Mouse (Mus musculus) hindbrain, embryonic 10.5 days (tissue): ENCODE measurements at regions not wholly inside any gene's neighbourhood (a gene's known extent, or its start where the extent isn't known, plus 50 kb on each side); places are given as distances from the start of the nearest gene placed in this dataset.

Experiments
- DNase-seq: peaks from one replicate; pipeline ENCODE4 v3.0.0-alpha.2; 2017; ENCODE audit warnings: low spot score
- H3K27ac ChIP-seq: fragments of 300-500 bp; sonication (generic); 2 replicates; pipeline ENCODE4 v1.5.1; 2016; ENCODE audit warnings: mild to moderate bottlenecking, moderate library complexity
- H3K27me3 ChIP-seq: fragments of 300-500 bp; sonication (generic); 2 replicates; pipeline ENCODE4 v1.6.1; 2016; ENCODE audit warnings: mild to moderate bottlenecking; ENCODE audit not compliant: poor library complexity, insufficient read depth, severe bottlenecking
- H3K36me3 ChIP-seq: fragments of 300-500 bp; sonication (generic); 2 replicates; pipeline ENCODE4 v1.6.1; 2016; ENCODE audit warnings: mild to moderate bottlenecking, moderate library complexity
- H3K4me1 ChIP-seq: fragments of 300-500 bp; sonication (generic); replicated peaks from 2 replicates; pipeline ENCODE4 v1.6.1; 2016; ENCODE audit warnings: mild to moderate bottlenecking
- H3K4me3 ChIP-seq: fragments of 300-500 bp; sonication (generic); 2 replicates; pipeline ENCODE4 v1.5.1; 2016; ENCODE audit warnings: mild to moderate bottlenecking, moderate library complexity
- H3K9me3 ChIP-seq: fragments of 300-500 bp; sonication (generic); 2 replicates; pipeline ENCODE4 v1.6.1; 2016; ENCODE audit warnings: mild to moderate bottlenecking, moderate library complexity
- WGBS: fragments of 180-500 bp; shearing (Covaris S2); methylation state at CpG from one replicate; pipeline ENCODE4 v1.1.7; 2016; 5-methylcytosine and 5-hydroxymethylcytosine counted together

DNA sequence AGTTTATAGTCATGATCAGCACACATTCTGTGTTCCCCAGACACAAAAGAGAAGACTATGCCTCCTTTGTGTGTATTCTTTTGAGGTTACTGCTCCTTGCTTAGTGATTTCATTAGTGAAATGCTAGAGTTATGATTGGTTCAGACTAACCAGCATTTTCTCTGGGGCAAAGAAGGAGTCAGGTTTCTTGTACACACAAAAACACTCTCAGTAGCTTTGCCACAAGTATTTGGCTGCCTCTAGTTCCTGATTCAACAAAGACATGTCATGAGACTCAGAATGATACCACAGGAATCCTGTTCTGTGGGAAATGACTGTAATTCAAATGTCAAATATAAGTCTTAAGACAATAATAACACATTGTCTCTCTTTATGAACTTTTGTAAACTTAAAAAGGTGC lies 86.9 kb downstream of the Alx1 start:
- no peak for DNase-seq
- Histone ChIP-seq H3K4me1 (no peaks in the 10 kb centered on the region), H3K27me3 (no peaks in the 10 kb centered on the region), H3K27ac (no peak overlapping the region), H3K36me3 (no peaks in the 10 kb centered on the region), H3K9me3 (no peaks in the 10 kb centered on the region), H3K4me3 (no peak overlapping the region)

- no peak for DNase-seq
- Histone ChIP-seq H3K36me3 (no peaks in the 10 kb centered on the region), H3K27me3 (no peaks in the 10 kb centered on the region), H3K27ac (no peak overlapping the region), H3K4me1 (no peaks in the 10 kb centered on the region), H3K4me3 (no peak overlapping the region), H3K9me3 (no peaks in the 10 kb centered on the region)
These were observed 89.0 kb downstream of the Alx1 start for GRCm38 (mm10) chr10:102940823-102941519.

DNA sequence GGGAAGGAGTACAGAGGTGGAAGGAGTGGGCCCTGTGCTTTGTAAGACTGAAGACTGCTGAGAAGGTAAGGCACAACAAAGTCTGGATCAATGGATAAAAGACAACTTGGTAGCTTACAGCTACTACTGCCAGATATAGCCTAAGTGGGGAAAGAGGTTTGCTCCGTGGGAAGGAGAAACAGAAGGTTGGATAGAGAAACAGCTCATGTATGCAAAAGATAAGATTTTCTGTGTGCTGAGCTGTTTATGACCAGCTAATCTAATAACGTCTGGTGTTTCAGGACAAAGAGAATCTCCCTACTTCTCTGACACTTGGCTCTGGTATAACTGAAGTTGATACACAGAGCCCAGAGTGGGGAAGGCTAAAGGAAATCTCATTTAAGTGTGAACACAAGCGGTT lies 98.6 kb downstream of the Alx1 start:
- Histone ChIP-seq H3K27ac (no peak overlapping the region), H3K27me3 (no peaks in the 10 kb centered on the region), H3K4me1 (no peaks in the 10 kb centered on the region), H3K9me3 (no peaks in the 10 kb centered on the region), H3K36me3 (no peaks in the 10 kb centered on the region), H3K4me3 (no peak overlapping the region)
- 79% methylated on average over 3 of the region's 3 CpGs for WGBS
- DNase-seq = no peak

GRCm38 (mm10) chr10:102928651-102929050 lies 101.4 kb downstream of the Alx1 start:
- H3K36me3 ChIP-seq = no peaks in the 10 kb centered on the region
- WGBS = 83% methylated on average over 1 of the region's 1 CpGs
- H3K4me3 ChIP-seq = no peak overlapping the region
- DNase-seq = no peak
- no peak overlapping the region for H3K27ac ChIP-seq
- H3K4me1 ChIP-seq = no peaks in the 10 kb centered on the region
- H3K27me3 ChIP-seq = no peaks in the 10 kb centered on the region
- H3K9me3 ChIP-seq = no peaks in the 10 kb centered on the region

- no peaks in the 10 kb centered on the region for H3K36me3 ChIP-seq
- H3K27me3 ChIP-seq = no peaks in the 10 kb centered on the region
- no peak overlapping the region for H3K27ac ChIP-seq
- 46% methylated on average over 2 of the region's 2 CpGs for WGBS
- DNase-seq = no peak
- H3K4me1 ChIP-seq = 0 out of 2 replicates have a peak, but pooled peaks cover 3% of the 10 kb centered on the region
- no peak overlapping the region for H3K4me3 ChIP-seq
- no peaks in the 10 kb centered on the region for H3K9me3 ChIP-seq
These were observed 132.6 kb downstream of the Alx1 start for GRCm38 (mm10) chr10:102897368-102897767.

- no peak for DNase-seq
- Histone ChIP-seq H3K36me3 (no peaks in the 10 kb centered on the region), H3K4me1 (0 out of 2 replicates have a peak, but pooled peaks cover 3% of the 10 kb centered on the region), H3K4me3 (no peak overlapping the region), H3K27ac (no peak overlapping the region), H3K27me3 (no peaks in the 10 kb centered on the region), H3K9me3 (no peaks in the 10 kb centered on the region)
- 13% methylated on average over 1 of the region's 1 CpGs for WGBS
These were observed 134.1 kb downstream of the Alx1 start for GRCm38 (mm10) chr10:102895952-102896351.

DNA sequence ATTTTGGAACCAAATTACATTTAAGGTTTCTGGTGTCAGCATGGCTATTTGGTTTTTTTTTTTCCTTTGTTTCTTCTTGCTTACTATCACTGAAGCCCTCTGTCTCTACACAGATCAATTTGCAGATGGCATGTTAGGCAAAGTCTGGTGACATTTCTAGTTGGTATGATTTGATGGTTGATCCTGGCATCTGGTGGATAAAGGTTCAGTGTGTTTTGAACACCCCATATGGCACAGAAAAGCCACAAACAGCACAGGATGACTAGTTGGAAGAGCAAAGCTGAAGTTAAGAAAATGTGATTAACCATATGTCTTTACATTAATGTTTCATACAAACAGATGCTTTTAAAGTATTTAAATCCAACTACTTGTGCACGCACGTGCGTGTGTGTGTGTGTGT lies 137.6 kb downstream of the Alx1 start:
- Histone ChIP-seq H3K4me1 (0 out of 2 replicates have a peak, but pooled peaks cover 2% of the 10 kb centered on the region), H3K4me3 (no peak overlapping the region), H3K9me3 (no peaks in the 10 kb centered on the region), H3K27me3 (no peaks in the 10 kb centered on the region), H3K36me3 (no peaks in the 10 kb centered on the region), H3K27ac (no peak overlapping the region)
- no peak for DNase-seq
- WGBS = 95% methylated on average over 3 of the region's 3 CpGs

GRCm38 (mm10) chr10:102889709-102890108 lies 140.3 kb downstream of the Alx1 start:
- H3K36me3 ChIP-seq = no peaks in the 10 kb centered on the region
- H3K4me3 ChIP-seq = no peak overlapping the region
- no peaks in the 10 kb centered on the region for H3K27me3 ChIP-seq
- no peak overlapping the region for H3K27ac ChIP-seq
- 90% methylated on average over 3 of the region's 3 CpGs for WGBS
- no peaks in the 10 kb centered on the region for H3K9me3 ChIP-seq
- H3K4me1 ChIP-seq = no peaks in the 10 kb centered on the region
- DNase-seq = no peak

DNA sequence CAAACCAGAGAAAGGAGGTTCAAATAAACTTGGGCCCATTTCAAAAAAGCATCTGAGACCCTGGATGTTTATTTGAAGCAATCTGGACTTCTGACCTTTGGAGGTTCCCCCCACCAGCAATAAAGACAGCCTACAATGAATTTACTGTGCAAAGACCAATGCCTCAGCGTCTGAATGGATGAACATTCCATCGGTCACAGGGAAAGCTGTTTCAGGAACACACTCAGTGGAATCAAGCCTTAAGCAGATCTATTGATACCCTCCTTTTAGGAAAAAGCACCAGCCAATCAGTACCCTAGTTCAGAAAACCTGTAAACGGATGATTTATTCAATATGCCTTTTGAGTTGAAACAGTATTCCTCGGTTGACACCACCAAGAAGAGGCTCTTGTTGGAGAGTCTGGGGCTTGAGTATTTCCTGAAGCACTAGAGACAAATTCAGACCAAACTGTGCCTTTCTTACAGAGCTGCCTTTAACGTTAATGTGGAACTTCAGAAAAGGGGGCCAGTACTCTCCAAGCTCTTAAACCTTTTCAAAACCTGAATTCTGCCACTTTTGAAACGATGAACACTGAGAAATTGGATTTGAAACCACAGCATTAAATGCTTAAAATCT lies 148.1 kb downstream of the Alx1 start:
- H3K4me1 ChIP-seq = no peaks in the 10 kb centered on the region
- no peak for DNase-seq
- no peaks in the 10 kb centered on the region for H3K9me3 ChIP-seq
- WGBS = 72% methylated on average over 6 of the region's 6 CpGs
- no peaks in the 10 kb centered on the region for H3K27me3 ChIP-seq
- no peaks in the 10 kb centered on the region for H3K36me3 ChIP-seq
- no peak overlapping the region for H3K4me3 ChIP-seq
- no peak overlapping the region for H3K27ac ChIP-seq

DNA sequence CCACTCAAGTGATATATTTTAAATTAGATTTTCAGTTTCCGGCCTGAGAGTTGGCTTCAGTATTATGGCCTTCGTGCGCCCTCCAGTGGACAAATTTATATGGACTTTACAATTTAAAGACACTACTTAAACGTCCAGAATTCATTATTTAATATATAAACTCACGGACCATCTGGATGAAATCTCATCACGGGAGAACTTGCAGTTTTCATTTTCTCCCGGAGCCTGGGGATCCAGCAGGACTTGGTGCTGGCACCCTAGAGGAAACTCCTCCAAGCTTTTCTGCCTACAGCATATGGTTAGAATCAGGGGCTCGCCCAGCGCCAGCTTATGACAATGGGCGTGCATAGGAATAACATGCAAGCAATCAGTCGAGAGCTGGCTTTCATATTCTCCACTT lies 152.0 kb downstream of the Alx1 start:
- Histone ChIP-seq H3K4me3 (no peak overlapping the region), H3K36me3 (no peaks in the 10 kb centered on the region), H3K27me3 (no peaks in the 10 kb centered on the region), H3K9me3 (no peaks in the 10 kb centered on the region), H3K4me1 (no peaks in the 10 kb centered on the region), H3K27ac (no peak overlapping the region)
- peak; percentile 17 for DNase-seq
- 39% methylated on average over 11 of the region's 11 CpGs for WGBS

DNA sequence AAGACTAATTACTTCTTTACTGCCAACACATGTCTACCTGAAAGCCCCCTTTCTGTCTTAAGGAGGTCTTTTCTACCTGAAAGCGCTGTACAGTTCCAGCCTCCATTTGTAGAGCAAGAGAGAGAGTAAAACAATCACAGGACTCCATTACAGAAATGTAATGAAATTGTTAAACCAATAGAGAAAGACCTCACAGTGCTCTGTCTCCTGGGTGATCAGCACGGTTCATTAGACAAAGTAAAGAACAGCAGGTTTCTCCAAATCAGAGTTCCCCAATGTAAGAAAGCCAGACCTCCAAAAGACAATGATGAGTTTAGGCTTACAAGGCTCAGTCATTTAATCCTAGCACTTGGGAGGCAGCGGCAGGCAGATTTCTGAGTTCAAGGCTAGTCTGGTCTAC lies 153.1 kb downstream of the Alx1 start:
- DNase-seq = no peak
- H3K27ac ChIP-seq = no peak overlapping the region

GRCm38 (mm10) chr10:102866920-102867319 lies 163.1 kb downstream of the Alx1 start:
- no peak for DNase-seq
- 35% methylated on average over 4 of the region's 4 CpGs for WGBS
- Histone ChIP-seq H3K36me3 (no peaks in the 10 kb centered on the region), H3K27ac (no peak overlapping the region), H3K27me3 (no peaks in the 10 kb centered on the region), H3K4me3 (no peak overlapping the region), H3K9me3 (no peaks in the 10 kb centered on the region), H3K4me1 (no peaks in the 10 kb centered on the region)

More for the DNA sequence above, 153.1 kb downstream of the Alx1 start:
- WGBS = 61% methylated on average over 3 of the region's 3 CpGs
- H3K4me1 ChIP-seq = no peaks in the 10 kb centered on the region
- no peaks in the 10 kb centered on the region for H3K9me3 ChIP-seq
- H3K4me3 ChIP-seq = no peak overlapping the region
- no peaks in the 10 kb centered on the region for H3K27me3 ChIP-seq
- H3K36me3 ChIP-seq = no peaks in the 10 kb centered on the region

DNA sequence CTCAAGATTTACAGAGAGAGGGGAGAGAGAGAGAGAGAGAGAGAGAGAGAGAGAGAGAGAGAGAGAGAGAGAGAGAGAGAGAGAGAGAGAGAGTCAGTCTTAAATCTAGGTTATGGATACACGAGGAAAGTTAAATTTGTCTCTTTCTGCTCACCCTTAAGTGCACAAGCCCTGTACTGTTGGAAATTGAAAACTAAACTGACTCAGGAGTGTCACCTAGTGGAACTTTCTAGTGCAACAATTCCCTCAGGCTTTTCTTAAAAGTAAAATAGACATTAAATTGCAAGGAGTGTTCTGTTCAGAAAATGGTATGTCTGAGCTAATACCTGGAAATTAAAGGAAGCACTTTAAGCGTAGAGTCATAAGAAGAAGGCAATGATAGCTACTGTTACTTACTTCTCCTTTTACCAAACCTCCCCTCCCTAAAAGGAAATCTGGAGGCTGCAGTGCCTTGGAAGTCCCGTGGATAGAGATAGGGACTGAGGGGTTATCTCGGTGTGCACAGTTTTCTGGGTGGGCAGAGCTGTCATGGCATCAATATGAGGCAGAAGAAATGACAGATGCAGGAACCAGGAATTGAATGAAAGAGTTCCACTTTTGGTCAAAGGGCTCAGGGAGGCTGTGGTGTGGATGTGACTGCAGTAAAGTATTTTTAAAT lies 193.3 kb downstream of the Alx1 start:
- Histone ChIP-seq H3K36me3 (no peaks in the 10 kb centered on the region), H3K4me3 (no peak overlapping the region), H3K27me3 (no peaks in the 10 kb centered on the region), H3K9me3 (no peaks in the 10 kb centered on the region), H3K4me1 (no peaks in the 10 kb centered on the region), H3K27ac (no peak overlapping the region)
- WGBS = 67% methylated on average over 4 of the region's 4 CpGs
- DNase-seq = no peak
